Mouse (Mus musculus): ENCODE results near the gene Prpf4b.
"Not testable (repeated sequence)": the region's sequence is repeated elsewhere in the genome, so short reads cannot be mapped to it uniquely, and the experiment has no call there.

The Prpf4b gene

GRCm38 (mm10) chr13:34875166-34875710, at the start of gene Prpf4b:
Gene Prpf4b (plus strand): TSS chr13:34875302.
- DNase-seq (ENCODE audit: low spot score), result peak; percentile 94

GRCm38 (mm10) chr13:34826760-34827690, 48.1 kb upstream of the Prpf4b start:
- DNase-seq (ENCODE audit: low spot score), result no peak

- peak; percentile 27 for DNase-seq (ENCODE audit: low spot score)
Observed at GRCm38 (mm10) chr13:34827988-34828882, 46.9 kb upstream of the Prpf4b start.

- DNase-seq (ENCODE audit: low spot score), result no peak
Observed at GRCm38 (mm10) chr13:34842851-34843250, 32.3 kb upstream of the Prpf4b start.

- no peak for DNase-seq (ENCODE audit: low spot score)
Observed at GRCm38 (mm10) chr13:34850759-34851158, 24.3 kb upstream of the Prpf4b start.

- DNase-seq (ENCODE audit: low spot score), result no peak
Observed at GRCm38 (mm10) chr13:34851191-34851784, 23.8 kb upstream of the Prpf4b start.

GRCm38 (mm10) chr13:34857526-34857925, 17.6 kb upstream of the Prpf4b start:
- no peak for DNase-seq (ENCODE audit: low spot score)

GRCm38 (mm10) chr13:34859406-34859805, 15.7 kb upstream of the Prpf4b start:
- no peak for DNase-seq (ENCODE audit: low spot score)

- DNase-seq (ENCODE audit: low spot score), result not testable (repeated sequence)
Observed at GRCm38 (mm10) chr13:34861166-34861565, 13.9 kb upstream of the Prpf4b start.

GRCm38 (mm10) chr13:34864420-34865169, 10.5 kb upstream of the Prpf4b start:
- peak; percentile 14 for DNase-seq (ENCODE audit: low spot score)

- peak; percentile 97 for DNase-seq (ENCODE audit: low spot score)
Observed at GRCm38 (mm10) chr13:34873801-34874681, 1.1 kb upstream of the Prpf4b start.

GRCm38 (mm10) chr13:34874736-34875135, 366 bp upstream of the Prpf4b start:
- DNase-seq (ENCODE audit: low spot score), result not testable (repeated sequence)

GRCm38 (mm10) chr13:34875741-34876445, 791 bp downstream of the Prpf4b start:
- peak; percentile 73 for DNase-seq (ENCODE audit: low spot score)

GRCm38 (mm10) chr13:34876481-34876880, 1.4 kb downstream of the Prpf4b start:
- no peak for DNase-seq (ENCODE audit: low spot score)

GRCm38 (mm10) chr13:34892871-34893270, 17.8 kb downstream of the Prpf4b start:
- DNase-seq (ENCODE audit: low spot score), result no peak

- no peak for DNase-seq (ENCODE audit: low spot score)
Observed at GRCm38 (mm10) chr13:34914614-34915013, 39.5 kb downstream of the Prpf4b start.

- peak; percentile 17 for DNase-seq (ENCODE audit: low spot score)
Observed at GRCm38 (mm10) chr13:34916520-34917167, 41.5 kb downstream of the Prpf4b start.

- DNase-seq (ENCODE audit: low spot score), result no peak
Observed at GRCm38 (mm10) chr13:34924210-34924609, 49.1 kb downstream of the Prpf4b start, which contains the start of the genes Fam217a and 4933417A18Rik. Gene Fam217a (minus strand): TSS chr13:34924310. Gene 4933417A18Rik (plus strand): TSS chr13:34924409.
